Mouse (Mus musculus): ENCODE measurements around the gene Zdhhc4. TPM values are rescaled to one million over a fixed set of nuclear protein-coding genes. Genes with fewer than 3 reads are reported as not detected.

The Zdhhc4 gene
- total and polyA plus RNA-seq, 2 experiments from 2014 or later: 63.3 to 104 TPM

DNA sequence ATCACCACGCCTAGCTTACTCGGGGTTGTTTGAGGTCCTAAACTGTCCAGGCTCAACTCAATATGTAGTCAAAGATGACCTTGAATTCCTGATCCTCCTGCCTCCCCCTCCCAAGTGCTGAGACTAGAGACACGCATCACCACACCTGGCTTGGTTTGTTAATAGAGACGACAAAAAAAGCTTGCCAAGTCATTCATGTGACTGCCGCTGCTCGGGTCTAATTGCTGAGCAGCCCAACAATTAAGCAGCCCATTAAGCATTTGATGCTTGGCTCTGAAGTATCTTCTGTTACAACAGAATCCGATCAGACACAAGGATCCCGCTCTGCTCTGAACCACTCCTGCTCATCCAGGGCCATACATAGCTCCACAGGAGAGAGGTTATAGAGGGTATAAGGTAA lies 17.3 kb upstream of the Zdhhc4 start:
- WGBS: 72% methylated on average over 8 of the region's 8 CpGs
- Histone ChIP-seq H3K4me3 (ENCODE audit: low read depth, low read length) (no peak overlapping the region), H3K4me1 (ENCODE audit: control insufficient read depth, insufficient read depth) (no peaks in the 10 kb centered on the region), H3K27me3 (ENCODE audit: control insufficient read depth, insufficient read depth, low read length) (no peaks in the 10 kb centered on the region), H3K9ac (replicated peaks; ENCODE audit: low read depth, low read length) (no peak overlapping the region), H3K27ac (ENCODE audit: low read depth) (no peak overlapping the region), H3K36me3 (replicated peaks; ENCODE audit: control insufficient read depth, insufficient read depth, low read length) (no peaks in the 10 kb centered on the region), H3K9me3 (replicated peaks; ENCODE audit: control insufficient read depth, low read length) (0 out of 2 replicates have a peak, but pooled peaks cover 8% of the 10 kb centered on the region), H3K4me2 (ENCODE audit: low read depth, low read length) (no peak overlapping the region)
- TF ChIP-seq CTCF (IDR thresholded peaks at IDR 0.05; ENCODE audit: low read depth) (no peak), EP300 (IDR thresholded peaks at IDR 0.05; ENCODE audit: low read depth) (no peak)
- DNase-seq (ENCODE audit: low spot score): no peak
- no peak for ATAC-seq (ENCODE audit: insufficient read depth, low read depth)

DNA sequence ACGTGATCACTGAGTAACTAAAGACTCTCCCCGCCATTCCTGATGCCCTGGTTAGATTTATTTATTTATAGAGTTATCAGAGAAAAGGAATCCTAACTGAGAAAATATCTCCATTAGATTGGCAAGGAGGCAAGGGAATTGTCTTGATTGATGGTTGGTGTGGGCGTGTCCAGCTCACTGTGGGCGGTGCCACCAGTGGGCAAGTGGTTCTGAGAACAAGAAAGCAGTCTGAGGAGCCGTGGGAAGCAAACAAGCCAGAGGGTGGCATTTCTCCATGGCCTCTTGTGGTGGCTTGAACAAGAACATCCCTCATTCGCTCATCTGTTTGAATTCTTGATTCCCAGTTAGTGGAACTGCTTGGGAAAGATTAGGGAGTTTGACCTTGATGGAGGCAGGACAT lies 10.5 kb upstream of the Zdhhc4 start:
- H3K4me1 ChIP-seq (ENCODE audit: control insufficient read depth, insufficient read depth): no peaks in the 10 kb centered on the region
- ATAC-seq (ENCODE audit: insufficient read depth, low read depth): no peak
- H3K9ac ChIP-seq (replicated peaks; ENCODE audit: low read depth, low read length): no peak overlapping the region
- DNase-seq (ENCODE audit: low spot score): no peak
- no peaks in the 10 kb centered on the region for H3K27me3 ChIP-seq (ENCODE audit: control insufficient read depth, insufficient read depth, low read length)
- WGBS: 49% methylated on average over 6 of the region's 6 CpGs
- H3K4me2 ChIP-seq (ENCODE audit: low read depth, low read length): no peak overlapping the region
- no peak overlapping the region for H3K4me3 ChIP-seq (ENCODE audit: low read depth, low read length)
- H3K9me3 ChIP-seq (replicated peaks; ENCODE audit: control insufficient read depth, low read length): no peaks in the 10 kb centered on the region
- TF ChIP-seq EP300 (IDR thresholded peaks at IDR 0.05; ENCODE audit: low read depth) (no peak), CTCF (IDR thresholded peaks at IDR 0.05; ENCODE audit: low read depth) (no peak)
- H3K27ac ChIP-seq (ENCODE audit: low read depth): no peak overlapping the region
- H3K36me3 ChIP-seq (replicated peaks; ENCODE audit: control insufficient read depth, insufficient read depth, low read length): no peaks in the 10 kb centered on the region

GRCm38 (mm10) chr5:143336559-143336958 lies 7.5 kb upstream of the Zdhhc4 start:
- H3K4me3 ChIP-seq (ENCODE audit: low read depth, low read length): no peak overlapping the region
- no peaks in the 10 kb centered on the region for H3K36me3 ChIP-seq (replicated peaks; ENCODE audit: control insufficient read depth, insufficient read depth, low read length)
- H3K4me2 ChIP-seq (ENCODE audit: low read depth, low read length): no peak overlapping the region
- H3K4me1 ChIP-seq (ENCODE audit: control insufficient read depth, insufficient read depth): no peaks in the 10 kb centered on the region
- TF ChIP-seq CTCF (IDR thresholded peaks at IDR 0.05; ENCODE audit: low read depth): peak; percentile 17
- no peak for TF ChIP-seq EP300 (IDR thresholded peaks at IDR 0.05; ENCODE audit: low read depth)
- no peaks in the 10 kb centered on the region for H3K27me3 ChIP-seq (ENCODE audit: control insufficient read depth, insufficient read depth, low read length)
- no peak overlapping the region for H3K9ac ChIP-seq (replicated peaks; ENCODE audit: low read depth, low read length)
- H3K9me3 ChIP-seq (replicated peaks; ENCODE audit: control insufficient read depth, low read length): no peaks in the 10 kb centered on the region
- ATAC-seq (ENCODE audit: insufficient read depth, low read depth) (no peak), DNase-seq (ENCODE audit: low spot score) (no peak)
- WGBS: 60% methylated on average over 6 of the region's 6 CpGs
- no peak overlapping the region for H3K27ac ChIP-seq (ENCODE audit: low read depth)

- no peaks in the 10 kb centered on the region for H3K9me3 ChIP-seq (replicated peaks; ENCODE audit: control insufficient read depth, low read length)
- no peak overlapping the region for H3K4me3 ChIP-seq (ENCODE audit: low read depth, low read length)
- ATAC-seq (ENCODE audit: insufficient read depth, low read depth): no peak
- H3K36me3 ChIP-seq (replicated peaks; ENCODE audit: control insufficient read depth, insufficient read depth, low read length): no peaks in the 10 kb centered on the region
- no peaks in the 10 kb centered on the region for H3K27me3 ChIP-seq (ENCODE audit: control insufficient read depth, insufficient read depth, low read length)
- H3K4me2 ChIP-seq (ENCODE audit: low read depth, low read length): no peak overlapping the region
- H3K27ac ChIP-seq (ENCODE audit: low read depth): no peak overlapping the region
- 60% methylated on average over 7 of the region's 7 CpGs for WGBS
- DNase-seq (ENCODE audit: low spot score): no peak
- TF ChIP-seq EP300 (IDR thresholded peaks at IDR 0.05; ENCODE audit: low read depth): no peak
- TF ChIP-seq CTCF (IDR thresholded peaks at IDR 0.05; ENCODE audit: low read depth): no peak
- 0 out of 2 replicates have a peak, but pooled peaks cover under 1% of the 10 kb centered on the region for H3K4me1 ChIP-seq (ENCODE audit: control insufficient read depth, insufficient read depth)
- no peak overlapping the region for H3K9ac ChIP-seq (replicated peaks; ENCODE audit: low read depth, low read length)
These were observed 6.0 kb upstream of the Zdhhc4 start for GRCm38 (mm10) chr5:143335089-143335460.

GRCm38 (mm10) chr5:143334418-143335088 lies 5.5 kb upstream of the Zdhhc4 start:
- no peak for DNase-seq (ENCODE audit: low spot score)
- 63% methylated on average over 14 of the region's 14 CpGs for WGBS
- TF ChIP-seq CTCF (IDR thresholded peaks at IDR 0.05; ENCODE audit: low read depth): no peak
- TF ChIP-seq EP300 (IDR thresholded peaks at IDR 0.05; ENCODE audit: low read depth): no peak
- Histone ChIP-seq H3K9ac (replicated peaks; ENCODE audit: low read depth, low read length) (no peak overlapping the region), H3K36me3 (replicated peaks; ENCODE audit: control insufficient read depth, insufficient read depth, low read length) (no peaks in the 10 kb centered on the region), H3K27me3 (ENCODE audit: control insufficient read depth, insufficient read depth, low read length) (no peaks in the 10 kb centered on the region), H3K4me3 (ENCODE audit: low read depth, low read length) (no peak overlapping the region), H3K4me2 (ENCODE audit: low read depth, low read length) (peak overlapping the region; percentile 36; the same call in 1 of the 2 replicates), H3K4me1 (ENCODE audit: control insufficient read depth, insufficient read depth) (peaks cover 5% of the 10 kb centered on the region), H3K9me3 (replicated peaks; ENCODE audit: control insufficient read depth, low read length) (no peaks in the 10 kb centered on the region), H3K27ac (ENCODE audit: low read depth) (no peak overlapping the region)
- ATAC-seq (ENCODE audit: insufficient read depth, low read depth): no peak

DNA sequence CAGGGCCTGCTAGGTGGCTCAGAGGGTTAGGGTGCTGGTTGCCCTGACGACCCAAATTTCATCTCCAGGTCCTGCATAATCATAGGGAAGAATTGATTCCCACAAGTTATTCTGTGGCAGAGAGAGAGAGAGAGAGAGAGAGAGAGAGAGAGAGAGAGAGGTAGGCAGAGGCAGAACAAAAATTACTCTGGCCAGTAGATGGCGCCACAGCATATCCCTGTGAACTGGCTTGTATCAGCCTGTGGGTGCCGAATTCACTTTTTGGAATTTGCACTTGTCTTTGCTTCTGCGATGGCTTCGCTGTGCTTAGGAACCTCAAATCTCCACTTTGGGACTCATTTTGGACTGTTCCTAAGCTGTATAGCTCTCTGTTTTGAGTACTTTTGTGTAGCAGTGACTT lies 4.8 kb upstream of the Zdhhc4 start:
- no peak for TF ChIP-seq EP300 (IDR thresholded peaks at IDR 0.05; ENCODE audit: low read depth)
- peak; percentile 82 for TF ChIP-seq CTCF (IDR thresholded peaks at IDR 0.05; ENCODE audit: low read depth)
- WGBS: 7% methylated on average over 5 of the region's 5 CpGs
- Histone ChIP-seq H3K4me2 (ENCODE audit: low read depth, low read length) (peak overlapping the region; percentile 36; the same call in 1 of the 2 replicates), H3K36me3 (replicated peaks; ENCODE audit: control insufficient read depth, insufficient read depth, low read length) (no peaks in the 10 kb centered on the region), H3K9ac (replicated peaks; ENCODE audit: low read depth, low read length) (no peak overlapping the region), H3K4me1 (ENCODE audit: control insufficient read depth, insufficient read depth) (peaks cover 7% of the 10 kb centered on the region), H3K27me3 (ENCODE audit: control insufficient read depth, insufficient read depth, low read length) (no peaks in the 10 kb centered on the region), H3K27ac (ENCODE audit: low read depth) (no peak overlapping the region), H3K9me3 (replicated peaks; ENCODE audit: control insufficient read depth, low read length) (no peaks in the 10 kb centered on the region), H3K4me3 (ENCODE audit: low read depth, low read length) (no peak overlapping the region)
- ATAC-seq (ENCODE audit: insufficient read depth, low read depth): peak; percentile 37; the same call in 1 of the 2 replicates
- DNase-seq (ENCODE audit: low spot score): peak; percentile 44
